Mouse (Mus musculus) bone marrow macrophage, adult 2 months (primary cell): ENCODE measurements around the gene Brsk1.

Experiments
- CTCF ChIP-seq: IDR thresholded peaks from 2 replicates; pipeline ENCODE4 v1.5.1; 2012; ENCODE audit warnings: low read depth, mild to moderate bottlenecking, low read length, moderate library complexity
- POLR2A ChIP-seq: IDR thresholded peaks from 2 replicates; pipeline ENCODE4 v1.6.1; 2012; ENCODE audit warnings: mild to moderate bottlenecking, low read depth, low read length, borderline replicate concordance

GRCm38 (mm10) chr7:4739544-4740275, 49.3 kb downstream of the Brsk1 start, which contains the start of gene Kmt5c:
- no peak for TF ChIP-seq CTCF
- 0 out of 2 replicates have a peak, but pooled peaks have one; percentile 25 for TF ChIP-seq POLR2A
